Mouse (Mus musculus): ENCODE measurements around the gene Vps25. TPM values are rescaled to one million over a fixed set of nuclear protein-coding genes. Genes with fewer than 3 reads are reported as not detected.
A peak's percentile ranks its signal among the peaks of the same experiment; 100 is the strongest.

Gene Vps25
- polyA plus RNA-seq, 1 experiment from 2014 or later, result 135 TPM

DNA sequence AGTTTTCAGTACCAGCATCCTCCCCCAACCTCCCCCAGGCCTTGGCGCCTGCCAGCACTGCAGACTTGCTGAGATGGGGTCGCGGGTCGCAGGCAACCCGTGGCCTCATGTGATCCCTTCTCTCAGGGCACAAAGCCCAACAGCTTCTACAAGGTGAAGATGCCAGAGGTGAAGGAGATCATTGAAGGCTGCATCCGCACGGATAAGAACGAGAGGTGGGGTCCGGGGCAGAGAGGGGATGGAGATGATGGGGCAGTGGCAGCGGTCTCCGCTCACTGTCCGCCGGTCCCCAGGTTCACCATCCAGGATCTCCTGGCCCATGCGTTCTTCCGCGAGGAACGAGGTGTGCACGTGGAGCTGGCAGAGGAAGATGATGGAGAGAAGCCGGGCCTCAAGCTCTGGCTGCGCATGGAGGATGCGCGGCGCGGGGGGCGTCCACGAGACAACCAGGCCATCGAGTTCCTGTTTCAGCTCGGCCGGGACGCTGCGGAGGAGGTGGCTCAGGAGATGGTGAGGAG lies 11.5 kb downstream of the Vps25 start:
- Histone ChIP-seq H3K27ac (peak overlapping the region; percentile 69), H3K4me3 (peak overlapping the region; percentile 53), H3K27me3 (ENCODE audit: insufficient read depth, poor library complexity, severe bottlenecking) (peaks cover 80% of the 10 kb centered on the region), H3K4me1 (replicated peaks) (peaks cover 66% of the 10 kb centered on the region), H3K36me3 (no peaks in the 10 kb centered on the region), H3K9me3 (no peaks in the 10 kb centered on the region)
- WGBS, result 2% methylated on average over 31 of the region's 31 CpGs
- peak; percentile 53 for DNase-seq (ENCODE audit: low spot score)

DNA sequence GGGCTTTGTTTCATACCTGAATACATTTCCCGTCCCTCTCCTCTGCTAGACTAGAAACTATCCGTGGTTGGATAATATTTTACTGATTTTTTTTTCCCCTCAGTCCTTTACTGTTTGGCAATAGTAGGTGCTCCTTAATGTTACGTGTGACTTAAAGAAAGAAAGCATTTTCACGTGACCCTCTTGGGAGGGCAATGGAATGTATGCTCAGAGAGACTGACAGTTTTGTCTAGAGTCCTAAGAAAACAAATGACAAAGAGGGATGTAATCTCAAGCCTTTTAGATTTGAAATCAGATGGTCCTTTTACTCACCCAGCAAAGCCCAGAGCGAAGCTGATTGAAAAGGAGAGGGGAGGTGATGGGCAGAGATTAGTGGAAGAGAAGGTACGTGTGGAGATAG lies 12.4 kb downstream of the Vps25 start:
- DNase-seq (ENCODE audit: low spot score), result no peak
- Histone ChIP-seq H3K36me3 (no peaks in the 10 kb centered on the region), H3K9me3 (no peaks in the 10 kb centered on the region), H3K27ac (no peak overlapping the region), H3K4me3 (0 out of 2 replicates have a peak overlapping the region, but pooled peaks have one; percentile 53), H3K27me3 (ENCODE audit: insufficient read depth, poor library complexity, severe bottlenecking) (peaks cover 77% of the 10 kb centered on the region), H3K4me1 (replicated peaks) (peaks cover 58% of the 10 kb centered on the region)
- WGBS, result 18% methylated on average over 6 of the region's 6 CpGs

DNA sequence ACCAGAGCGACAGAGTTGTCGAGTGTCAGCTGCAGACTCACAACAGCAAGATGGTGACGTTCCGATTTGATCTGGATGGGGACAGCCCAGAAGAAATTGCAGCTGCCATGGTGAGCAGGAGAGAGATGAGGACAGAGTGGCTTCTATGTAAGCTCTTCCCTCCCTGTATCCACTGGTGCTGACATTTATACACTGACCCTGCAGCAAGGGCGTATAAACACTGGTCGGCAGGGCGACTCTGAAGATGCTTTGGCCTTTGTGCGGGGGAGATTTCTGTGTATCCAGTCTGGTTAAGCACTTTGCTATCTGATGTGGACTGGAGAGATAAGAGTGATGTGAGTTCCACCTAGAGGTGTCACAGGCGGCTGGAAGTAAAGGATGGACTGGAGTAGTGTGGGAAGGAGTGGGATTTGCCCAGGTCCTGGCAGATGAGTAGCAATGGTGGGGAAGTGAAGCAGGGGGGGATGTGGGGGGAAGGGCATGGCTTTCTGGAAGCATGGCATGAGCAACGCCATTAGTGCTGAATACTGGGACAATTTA lies 16.1 kb downstream of the Vps25 start:
- Histone ChIP-seq H3K27me3 (ENCODE audit: insufficient read depth, poor library complexity, severe bottlenecking) (peaks cover 41% of the 10 kb centered on the region), H3K4me1 (replicated peaks) (peaks cover 24% of the 10 kb centered on the region), H3K36me3 (no peaks in the 10 kb centered on the region), H3K27ac (no peak overlapping the region; the same call in 1 of the 2 replicates), H3K4me3 (0 out of 2 replicates have a peak overlapping the region, but pooled peaks have one; percentile 18), H3K9me3 (no peaks in the 10 kb centered on the region)
- peak; percentile 39 for DNase-seq (ENCODE audit: low spot score)
- 34% methylated on average over 10 of the region's 10 CpGs for WGBS

DNA sequence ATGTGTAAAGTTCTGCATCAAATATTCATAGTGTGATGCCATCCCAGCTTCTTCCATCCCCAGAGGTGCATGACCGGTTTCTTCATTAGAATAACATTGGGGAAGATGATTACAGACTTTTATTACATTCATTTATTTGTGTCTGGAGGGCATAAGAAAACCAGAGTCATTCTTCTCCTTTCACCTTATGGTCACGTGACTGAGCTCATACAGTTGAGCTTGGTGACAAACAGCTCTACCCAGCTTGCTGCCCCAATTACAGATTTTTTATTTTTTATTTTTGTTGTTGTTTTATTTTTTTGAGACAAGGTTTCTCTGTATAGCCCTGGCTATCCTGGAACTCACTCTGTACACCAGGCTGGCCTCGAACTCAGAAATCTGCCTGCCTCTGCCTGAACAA lies 18.9 kb downstream of the Vps25 start:
- Histone ChIP-seq H3K27ac (no peak overlapping the region), H3K4me1 (replicated peaks) (peaks cover 30% of the 10 kb centered on the region), H3K36me3 (peaks cover 16% of the 10 kb centered on the region), H3K27me3 (ENCODE audit: insufficient read depth, poor library complexity, severe bottlenecking) (peaks cover 36% of the 10 kb centered on the region), H3K9me3 (no peaks in the 10 kb centered on the region), H3K4me3 (no peak overlapping the region)
- DNase-seq (ENCODE audit: low spot score), result no peak
- 87% methylated on average over 3 of the region's 3 CpGs for WGBS

DNA sequence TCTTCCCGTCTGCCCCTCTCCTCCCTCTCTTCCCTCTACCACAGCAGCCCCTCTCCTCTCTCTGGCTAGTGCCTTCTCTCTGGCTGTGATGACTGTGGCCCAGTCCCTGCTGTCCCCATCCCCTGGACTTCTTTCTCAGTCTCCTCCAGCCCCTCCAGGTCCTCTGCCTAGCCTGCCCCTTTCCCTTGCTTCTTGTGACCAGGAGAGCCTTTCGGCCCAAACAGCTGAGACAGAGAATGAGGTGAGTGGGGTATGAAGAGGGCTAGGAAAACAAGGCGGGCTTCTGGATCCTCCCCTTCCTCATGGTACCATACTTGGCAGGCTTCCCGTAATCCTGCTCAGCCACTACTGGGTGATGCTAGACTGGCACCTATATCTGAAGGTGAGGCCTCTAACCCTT lies 21.8 kb downstream of the Vps25 start:
- no peak for DNase-seq (ENCODE audit: low spot score)
- Histone ChIP-seq H3K4me1 (replicated peaks) (peaks cover 39% of the 10 kb centered on the region), H3K4me3 (no peak overlapping the region), H3K9me3 (no peaks in the 10 kb centered on the region), H3K36me3 (peaks cover 16% of the 10 kb centered on the region), H3K27me3 (ENCODE audit: insufficient read depth, poor library complexity, severe bottlenecking) (peaks cover 33% of the 10 kb centered on the region), H3K27ac (no peak overlapping the region)
- WGBS, result 76% methylated on average over 4 of the region's 4 CpGs

DNA sequence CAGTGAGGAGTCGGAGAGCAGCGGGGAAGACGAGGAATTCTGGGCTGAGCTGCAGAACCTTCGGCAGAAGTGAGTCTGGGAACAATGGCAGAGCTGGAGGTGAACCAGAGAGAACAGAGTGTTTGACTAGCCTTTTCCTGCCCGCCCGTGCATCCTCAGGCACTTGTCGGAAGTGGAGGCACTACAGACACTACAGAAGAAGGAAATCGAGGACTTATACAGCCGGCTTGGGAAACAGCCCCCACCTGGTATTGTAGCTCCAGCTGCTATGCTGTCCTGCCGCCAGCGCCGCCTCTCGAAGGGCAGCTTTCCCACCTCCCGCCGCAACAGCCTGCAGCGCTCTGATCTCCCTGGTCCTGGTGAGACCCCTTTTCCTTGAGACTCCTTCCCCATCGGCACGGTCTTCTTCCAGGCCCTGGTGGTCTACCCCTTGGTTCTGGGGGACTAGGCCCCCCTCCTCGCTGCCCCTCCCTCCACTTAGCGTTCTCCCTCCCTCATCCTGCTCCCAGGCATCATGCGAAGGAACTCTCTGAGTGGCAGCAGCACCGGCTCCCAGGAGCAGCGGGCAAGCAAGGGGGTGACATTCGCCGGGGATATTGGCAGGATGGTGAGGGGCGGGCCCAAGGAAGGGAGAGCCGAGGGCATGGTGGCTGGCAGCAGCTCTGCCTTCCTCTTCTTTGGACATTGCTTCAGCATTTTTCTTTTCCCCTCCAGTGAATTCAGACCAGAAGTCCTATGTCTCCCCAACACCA lies 23.0 kb downstream of the Vps25 start:
- Histone ChIP-seq H3K9me3 (no peaks in the 10 kb centered on the region), H3K27me3 (ENCODE audit: insufficient read depth, poor library complexity, severe bottlenecking) (peaks cover 43% of the 10 kb centered on the region), H3K4me3 (peak overlapping the region; percentile 86), H3K4me1 (replicated peaks) (peaks cover 39% of the 10 kb centered on the region), H3K27ac (peak overlapping the region; percentile 42; the same call in 1 of the 2 replicates), H3K36me3 (peaks cover 16% of the 10 kb centered on the region)
- DNase-seq (ENCODE audit: low spot score), result no peak
- WGBS, result 24% methylated on average over 27 of the region's 27 CpGs

DNA sequence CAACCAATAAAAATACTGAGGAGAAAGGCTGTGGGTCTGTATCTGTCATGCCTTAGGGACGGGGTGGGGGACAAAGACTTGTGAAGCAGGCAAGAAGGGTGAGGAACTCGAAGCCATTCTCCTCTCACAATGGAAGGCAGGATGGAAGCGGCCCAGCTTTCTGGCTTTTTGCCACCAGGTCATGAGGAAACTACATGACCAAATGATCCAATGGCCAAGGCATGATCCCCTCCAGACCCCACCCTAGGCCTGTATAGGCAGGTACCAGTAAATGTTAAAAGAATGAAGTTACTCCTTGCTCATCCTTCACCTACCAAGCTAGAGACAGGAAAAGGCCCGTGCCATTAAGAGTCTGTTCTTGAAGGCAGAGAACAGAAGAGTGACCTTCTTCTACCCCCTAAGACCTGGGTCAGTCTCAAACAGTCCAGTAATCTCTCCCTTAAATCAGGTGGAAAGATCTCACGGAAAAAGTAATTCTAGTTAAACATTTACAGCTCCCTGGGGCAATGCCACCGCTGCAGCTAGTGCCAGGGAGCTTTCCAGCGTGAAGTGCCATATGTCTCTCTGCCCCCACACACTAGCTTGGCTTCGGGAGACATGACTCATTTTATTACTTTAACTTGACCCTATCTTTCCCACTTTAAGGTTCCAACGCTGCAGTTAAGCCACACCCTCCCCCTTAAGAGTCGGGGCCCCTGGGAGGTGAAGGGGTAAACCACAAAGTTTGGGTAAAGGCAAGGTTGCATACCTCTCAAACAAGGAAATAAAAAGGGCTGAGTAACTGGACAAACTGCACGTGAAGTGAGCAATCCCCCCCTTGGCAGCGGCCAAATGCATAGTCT lies 24.1 kb downstream of the Vps25 start:
- H3K9me3 ChIP-seq, result no peaks in the 10 kb centered on the region
- DNase-seq (ENCODE audit: low spot score), result no peak
- H3K27me3 ChIP-seq (ENCODE audit: insufficient read depth, poor library complexity, severe bottlenecking), result peaks cover 43% of the 10 kb centered on the region
- WGBS, result 76% methylated on average over 12 of the region's 12 CpGs
- peaks cover 16% of the 10 kb centered on the region for H3K36me3 ChIP-seq
- peaks cover 39% of the 10 kb centered on the region for H3K4me1 ChIP-seq (replicated peaks)
- H3K27ac ChIP-seq, result peak overlapping the region; percentile 93
- peak overlapping the region; percentile 86 for H3K4me3 ChIP-seq

DNA sequence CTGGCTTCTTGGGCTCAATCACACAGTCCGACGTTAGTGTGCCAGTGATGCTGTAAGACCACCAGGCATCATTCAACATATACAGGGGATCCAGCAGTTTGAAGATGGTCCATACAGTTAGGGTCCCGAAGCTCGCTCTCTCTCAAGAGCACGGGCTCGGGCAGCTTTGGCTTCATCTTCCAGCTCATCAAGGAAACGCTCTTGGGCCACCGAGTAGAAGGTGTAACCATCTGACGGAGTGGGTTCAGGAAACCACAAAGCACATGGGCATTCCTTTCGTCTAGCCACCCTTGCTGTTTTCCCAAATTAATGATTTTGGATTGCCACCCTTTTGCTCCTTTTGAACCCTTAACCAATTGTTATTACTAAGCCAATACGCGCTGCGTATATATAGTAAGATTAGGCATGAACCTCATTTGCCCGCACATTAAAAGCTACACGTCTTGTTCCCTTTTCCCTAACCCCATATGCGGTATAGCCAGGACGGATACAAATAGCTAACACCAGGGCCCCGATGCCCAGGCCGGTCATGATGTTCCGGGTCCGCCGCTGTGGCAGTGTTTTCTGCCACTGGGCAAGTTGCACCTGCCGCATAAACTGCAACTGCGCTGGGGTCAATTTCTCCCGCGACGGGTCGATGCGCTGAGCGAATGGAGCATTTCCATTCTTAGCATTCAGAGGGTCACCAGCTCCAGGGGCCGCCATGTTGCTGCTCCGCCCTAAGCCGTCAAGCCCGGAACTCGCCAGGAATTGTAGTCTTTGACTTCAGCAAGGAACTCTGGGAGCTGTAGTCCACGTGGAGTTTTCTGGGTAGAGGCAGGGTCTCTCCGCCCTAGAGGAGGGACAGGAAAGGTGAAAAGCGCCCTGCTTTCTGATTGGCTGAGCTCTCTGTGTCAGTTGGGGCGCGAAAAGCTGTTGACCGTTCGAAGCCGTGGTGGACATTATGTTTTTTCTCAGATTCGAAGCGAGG lies 25.0 kb downstream of the Vps25 start, which contains the start of the genes Cntd1 and Coa3:
Cntd1 (plus strand) TSS at position 790 of the 970 bp plus-strand sequence.
Coa3 (minus strand) TSS at position 892 of the 970 bp plus-strand sequence.
- Histone ChIP-seq H3K27me3 (ENCODE audit: insufficient read depth, poor library complexity, severe bottlenecking) (peaks cover 43% of the 10 kb centered on the region), H3K4me3 (peak within 1 kb of the TSS; percentile 86)

DNA sequence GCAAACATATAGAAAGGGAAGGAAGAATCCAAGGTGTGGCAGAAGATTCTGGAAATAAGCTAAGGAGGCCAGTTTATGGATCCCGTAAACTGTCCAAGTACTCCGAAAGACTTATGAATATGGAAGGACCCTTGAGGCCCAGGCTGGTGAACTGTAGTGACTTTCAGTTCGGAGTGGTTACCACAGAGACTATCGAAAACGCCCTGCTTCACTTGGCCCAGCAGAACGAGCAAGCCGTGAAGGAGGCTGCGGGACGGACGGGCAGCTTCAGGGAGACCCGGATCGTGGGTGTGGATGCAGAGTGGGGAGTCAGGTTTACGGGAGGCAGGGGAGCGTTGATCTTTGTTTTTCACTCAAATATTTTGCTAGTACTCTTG lies 25.7 kb downstream of the Vps25 start:
- Histone ChIP-seq H3K27ac (peak overlapping the region; percentile 81), H3K4me1 (replicated peaks) (peaks cover 50% of the 10 kb centered on the region), H3K27me3 (ENCODE audit: insufficient read depth, poor library complexity, severe bottlenecking) (peaks cover 43% of the 10 kb centered on the region), H3K4me3 (peak overlapping the region; percentile 86), H3K9me3 (no peaks in the 10 kb centered on the region), H3K36me3 (peaks cover 16% of the 10 kb centered on the region)
- 58% methylated on average over 14 of the region's 14 CpGs for WGBS
- DNase-seq (ENCODE audit: low spot score), result no peak

More for the DNA sequence above, 25.0 kb downstream of the Vps25 start, which contains the start of the genes Cntd1 and Coa3:
- 12% methylated on average over 45 of the region's 45 CpGs for WGBS
- H3K36me3 ChIP-seq, result peaks cover 16% of the 10 kb centered on the region
- DNase-seq (ENCODE audit: low spot score), result peak; percentile 88
- H3K4me1 ChIP-seq (replicated peaks), result peaks cover 48% of the 10 kb centered on the region
- H3K27ac ChIP-seq, result peak within 1 kb of the TSS; percentile 93
- no peaks in the 10 kb centered on the region for H3K9me3 ChIP-seq

DNA sequence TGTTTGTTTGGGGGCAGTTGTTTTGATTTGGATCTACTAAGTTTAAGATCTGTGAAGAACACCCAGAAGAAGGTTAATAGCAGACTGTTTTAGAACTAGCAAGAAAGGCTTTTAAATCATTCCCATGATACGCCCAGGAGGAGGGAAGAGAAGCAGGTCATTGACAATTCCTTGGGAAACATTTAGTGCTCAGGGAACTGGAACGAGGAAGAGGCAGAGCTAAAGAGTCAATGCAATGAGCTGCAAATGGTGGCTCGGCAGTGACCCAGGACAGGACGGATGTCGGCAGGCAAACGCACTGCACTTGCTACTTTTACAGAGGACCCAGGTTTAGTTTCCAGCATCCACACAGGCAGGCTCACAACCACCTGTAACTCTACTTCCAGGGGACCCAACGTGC lies 27.3 kb downstream of the Vps25 start:
- no peak overlapping the region for H3K27ac ChIP-seq
- H3K4me3 ChIP-seq, result no peak overlapping the region
- H3K4me1 ChIP-seq (replicated peaks), result peaks cover 46% of the 10 kb centered on the region
- H3K27me3 ChIP-seq (ENCODE audit: insufficient read depth, poor library complexity, severe bottlenecking), result peaks cover 37% of the 10 kb centered on the region
- peaks cover 20% of the 10 kb centered on the region for H3K36me3 ChIP-seq
- H3K9me3 ChIP-seq, result no peaks in the 10 kb centered on the region
- 50% methylated on average over 7 of the region's 7 CpGs for WGBS
- DNase-seq (ENCODE audit: low spot score), result no peak

DNA sequence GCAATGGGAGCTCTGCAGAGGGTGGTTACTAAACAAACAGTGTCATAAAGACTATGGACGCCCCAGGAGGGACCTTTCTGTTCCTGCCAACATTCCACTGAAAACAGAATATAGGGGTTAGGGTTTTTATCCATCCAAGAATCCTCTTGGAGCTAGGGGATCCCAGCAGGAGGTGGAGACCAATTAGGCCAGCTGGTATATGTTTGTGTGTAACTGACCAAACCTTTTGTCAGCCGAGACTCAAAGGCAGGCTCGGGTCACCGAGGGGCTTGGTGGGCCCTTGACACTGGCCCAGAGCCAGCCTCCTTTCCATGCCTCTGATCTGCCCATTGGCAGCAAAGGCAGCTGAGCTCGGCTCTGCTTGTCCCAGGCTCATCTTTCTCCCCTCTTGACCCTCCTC lies 29.4 kb downstream of the Vps25 start:
- no peak for DNase-seq (ENCODE audit: low spot score)
- H3K27ac ChIP-seq, result no peak overlapping the region
- H3K4me1 ChIP-seq (replicated peaks), result peaks cover 25% of the 10 kb centered on the region
- 31% methylated on average over 5 of the region's 5 CpGs for WGBS
- H3K36me3 ChIP-seq, result peaks cover 24% of the 10 kb centered on the region
- H3K9me3 ChIP-seq, result no peaks in the 10 kb centered on the region
- H3K27me3 ChIP-seq (ENCODE audit: insufficient read depth, poor library complexity, severe bottlenecking), result peaks cover 21% of the 10 kb centered on the region
- H3K4me3 ChIP-seq, result no peak overlapping the region

DNA sequence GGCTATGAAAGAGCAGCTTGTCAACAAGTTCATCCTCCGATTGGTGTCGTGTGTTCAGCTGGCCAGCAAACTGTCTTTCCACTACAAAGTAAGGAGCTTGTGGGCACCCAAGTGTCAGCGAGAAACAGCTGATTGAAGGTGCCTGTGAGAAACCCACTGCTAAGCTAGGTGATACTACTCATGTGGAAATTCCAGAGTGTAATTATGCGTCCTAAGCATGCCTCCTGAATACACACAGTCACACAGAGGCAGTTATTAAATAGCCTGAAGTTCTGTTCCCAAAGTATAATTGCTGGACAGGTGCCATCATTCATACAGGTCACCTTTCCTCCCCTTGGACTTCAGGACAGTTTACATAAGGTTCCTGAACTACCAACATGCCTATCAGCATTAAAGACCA lies 30.3 kb downstream of the Vps25 start:
- Histone ChIP-seq H3K27ac (no peak overlapping the region), H3K9me3 (no peaks in the 10 kb centered on the region), H3K36me3 (peaks cover 33% of the 10 kb centered on the region), H3K4me3 (no peak overlapping the region), H3K27me3 (ENCODE audit: insufficient read depth, poor library complexity, severe bottlenecking) (peaks cover 21% of the 10 kb centered on the region), H3K4me1 (replicated peaks) (peaks cover 19% of the 10 kb centered on the region)
- 74% methylated on average over 4 of the region's 4 CpGs for WGBS
- no peak for DNase-seq (ENCODE audit: low spot score)

Measured in hindbrain, embryonic 10.5 days (tissue).